Mouse (Mus musculus) CH12.LX (cell line): ENCODE results near the gene Nadsyn1.
A peak's percentile ranks its signal among the peaks of the same experiment; 100 is the strongest.

Experiments
- CTCF ChIP-seq, 2 experiments: IDR thresholded peaks in 1 of 2; conservative IDR thresholded peaks in 1 of 2; 2 replicates each; pipeline ENCODE4 v1.5.1; 2011 to 2012; ENCODE audit warnings: low read depth in 2 of 2, low read length in 2 of 2, improper control_type of control experiment in 1 of 2, inconsistent platforms in 1 of 2, mild to moderate bottlenecking in 1 of 2, moderate library complexity in 1 of 2
- IRF4 ChIP-seq: IDR thresholded peaks from 2 replicates; pipeline ENCODE4 v1.6.1; 2014; ENCODE audit warnings: low read depth, mild to moderate bottlenecking, inconsistent platforms, low read length, improper control_type of control experiment
- KAT2A ChIP-seq: IDR thresholded peaks from 2 replicates; pipeline ENCODE4 v1.6.1; 2012; ENCODE audit warnings: low read length, improper control_type of control experiment, inconsistent platforms; ENCODE audit not compliant: insufficient replicate concordance
- MAX ChIP-seq: IDR thresholded peaks from 2 replicates; pipeline ENCODE4 v1.6.1; 2011; ENCODE audit warnings: low read length, improper control_type of control experiment
- ZC3H11A ChIP-seq: IDR thresholded peaks from 2 replicates; pipeline ENCODE4 v1.6.1; 2012; ENCODE audit warnings: low read depth, mild to moderate bottlenecking, inconsistent platforms, low read length, improper control_type of control experiment
- ZKSCAN1 ChIP-seq: IDR thresholded peaks from 2 replicates; pipeline ENCODE4 v1.6.1; 2012; ENCODE audit warnings: low read depth, inconsistent platforms, low read length, improper control_type of control experiment, borderline replicate concordance
- ZNF384 ChIP-seq: IDR thresholded peaks from 2 replicates; pipeline ENCODE4 v1.6.1; 2012; ENCODE audit warnings: low read depth, low read length, improper control_type of control experiment, inconsistent platforms

DNA sequence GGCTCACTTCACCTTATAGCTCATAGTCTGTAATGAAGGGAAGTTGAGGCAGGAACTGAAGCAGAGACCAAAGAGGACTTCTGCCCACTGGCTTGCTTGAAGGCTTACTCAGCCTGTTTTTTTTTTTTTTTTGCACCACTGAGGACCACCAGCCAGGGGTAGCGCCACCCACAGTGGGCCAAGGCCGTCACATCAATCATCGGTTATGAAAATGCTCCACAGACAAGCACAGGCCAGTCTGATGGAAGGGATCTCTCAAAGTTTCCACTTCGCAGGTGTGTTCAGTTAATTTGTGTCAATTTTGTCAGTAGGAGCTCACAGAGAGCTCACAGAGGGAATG, 587 bp upstream of the Nadsyn1 start:
- TF ChIP-seq CTCF (conservative IDR thresholded peaks at IDR 0.05 in 1 of 2, IDR thresholded peaks at IDR 0.05 in 1 of 2; ENCODE audit: low read depth in 2 of 2, low read length in 2 of 2): no peak
- TF ChIP-seq IRF4: no peak
- TF ChIP-seq ZC3H11A: no peak
- no peak for TF ChIP-seq ZKSCAN1
- TF ChIP-seq MAX: no peak
- no peak for TF ChIP-seq KAT2A
- TF ChIP-seq ZNF384: peak; percentile 34; the same call in 1 of the 2 replicates
